Mouse (Mus musculus) kidney, postnatal 36 days (tissue): Measurements from ENCODE around the gene Cdc14a.

ENCODE experiments used
- DNase-seq, 2 experiments: peaks; one replicate each; pipeline ENCODE4 v3.0.0; 2021 to 2022; ENCODE audit warnings: mixed read lengths in 2 of 2

The Cdc14a gene

DNA sequence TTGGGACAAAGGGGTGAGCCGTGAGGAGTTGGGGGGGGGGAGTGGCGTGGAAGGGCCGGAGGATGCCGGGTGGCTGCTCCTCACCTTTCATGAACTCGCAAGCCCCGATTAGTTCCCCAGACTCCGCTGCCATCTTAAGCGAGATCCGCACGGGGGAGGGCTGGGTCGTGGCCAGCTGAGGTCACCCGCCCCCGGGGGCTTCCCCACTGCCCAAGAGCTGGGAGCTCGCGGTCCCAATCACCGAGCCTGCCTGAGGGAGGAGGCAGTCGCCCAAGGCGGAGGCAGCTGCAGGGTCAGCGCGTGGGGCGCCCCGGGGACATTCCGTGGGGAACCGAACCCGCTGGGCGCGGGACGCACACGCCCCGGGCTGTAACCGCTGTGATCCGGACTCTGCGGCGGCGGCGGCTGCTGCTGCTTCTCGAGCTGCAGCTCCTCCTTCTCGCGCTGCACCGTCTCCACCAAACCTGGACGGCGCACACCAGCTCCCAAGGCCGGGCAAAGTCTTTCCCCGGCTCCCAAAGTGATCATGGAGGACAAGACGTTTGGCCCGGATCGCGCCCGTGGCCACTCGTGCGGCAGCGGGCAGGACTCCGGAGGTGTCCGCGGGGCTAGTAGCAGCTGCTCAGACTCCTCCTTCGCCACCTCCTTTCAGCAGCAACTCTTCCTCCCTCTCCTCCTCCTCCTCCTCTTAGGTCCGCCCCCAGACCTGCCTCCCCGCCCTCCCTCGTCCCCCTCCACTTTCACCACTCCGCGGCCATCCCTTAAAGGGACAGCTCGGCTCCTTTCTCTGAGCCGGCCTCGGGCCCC, at the start of gene Cdc14a:
TSS of gene Cdc14a (minus strand) at position 680 of the 807 bp plus-strand sequence.
- DNase-seq = peak; percentile 85 to 88

- DNase-seq = no peak
Measured at GRCm38 (mm10) chr3:116465709-116466108, 41.9 kb upstream of the Cdc14a start.

GRCm38 (mm10) chr3:116464318-116464717, 40.5 kb upstream of the Cdc14a start:
- no peak for DNase-seq

DNA sequence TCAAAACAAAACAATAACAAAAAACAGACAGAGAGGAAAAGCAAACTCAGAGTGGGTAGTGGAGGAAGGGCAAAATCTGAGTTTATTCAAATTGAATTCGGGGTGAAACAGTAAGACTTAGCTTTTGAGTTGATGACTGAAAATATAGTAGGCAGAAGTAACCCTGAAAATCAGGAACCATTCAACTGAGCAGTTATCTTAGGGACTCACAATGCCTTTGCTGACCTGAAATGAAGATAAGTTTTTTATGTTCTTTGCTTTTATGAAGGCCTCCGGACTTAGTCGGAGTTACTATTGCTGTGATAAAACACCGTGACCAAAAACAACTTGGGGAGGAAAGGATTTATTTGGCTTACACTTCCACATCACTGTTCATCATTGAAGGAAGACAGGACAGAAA, 37.2 kb upstream of the Cdc14a start:
- no peak for DNase-seq

- no peak for DNase-seq
Measured at GRCm38 (mm10) chr3:116454529-116454928, 30.7 kb upstream of the Cdc14a start.

- no peak for DNase-seq
Measured at GRCm38 (mm10) chr3:116450741-116451140, 26.9 kb upstream of the Cdc14a start.

DNA sequence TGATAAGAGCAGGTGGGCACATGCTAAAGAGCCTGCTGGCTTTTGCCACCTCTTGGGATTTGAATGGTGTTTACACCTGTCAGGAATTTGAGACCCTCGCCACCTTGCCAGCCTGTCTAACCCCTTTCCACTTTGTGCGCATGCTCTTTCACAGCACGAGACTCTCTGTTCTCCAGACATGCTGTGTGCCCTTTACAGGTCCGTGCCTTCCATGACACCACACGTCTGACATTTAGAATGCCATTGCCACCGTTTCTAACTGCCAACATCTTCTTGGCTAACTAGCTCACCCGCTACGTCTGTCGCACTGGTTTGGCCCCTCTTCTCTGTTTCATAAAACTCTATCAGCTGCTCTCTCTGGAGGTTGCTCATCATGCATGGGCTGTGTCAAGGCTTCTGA, 20.5 kb upstream of the Cdc14a start:
- DNase-seq = no peak

GRCm38 (mm10) chr3:116442788-116443187, 19.0 kb upstream of the Cdc14a start:
- DNase-seq = no peak

- DNase-seq = no peak
Measured at GRCm38 (mm10) chr3:116441518-116442205, 17.8 kb upstream of the Cdc14a start.

DNA sequence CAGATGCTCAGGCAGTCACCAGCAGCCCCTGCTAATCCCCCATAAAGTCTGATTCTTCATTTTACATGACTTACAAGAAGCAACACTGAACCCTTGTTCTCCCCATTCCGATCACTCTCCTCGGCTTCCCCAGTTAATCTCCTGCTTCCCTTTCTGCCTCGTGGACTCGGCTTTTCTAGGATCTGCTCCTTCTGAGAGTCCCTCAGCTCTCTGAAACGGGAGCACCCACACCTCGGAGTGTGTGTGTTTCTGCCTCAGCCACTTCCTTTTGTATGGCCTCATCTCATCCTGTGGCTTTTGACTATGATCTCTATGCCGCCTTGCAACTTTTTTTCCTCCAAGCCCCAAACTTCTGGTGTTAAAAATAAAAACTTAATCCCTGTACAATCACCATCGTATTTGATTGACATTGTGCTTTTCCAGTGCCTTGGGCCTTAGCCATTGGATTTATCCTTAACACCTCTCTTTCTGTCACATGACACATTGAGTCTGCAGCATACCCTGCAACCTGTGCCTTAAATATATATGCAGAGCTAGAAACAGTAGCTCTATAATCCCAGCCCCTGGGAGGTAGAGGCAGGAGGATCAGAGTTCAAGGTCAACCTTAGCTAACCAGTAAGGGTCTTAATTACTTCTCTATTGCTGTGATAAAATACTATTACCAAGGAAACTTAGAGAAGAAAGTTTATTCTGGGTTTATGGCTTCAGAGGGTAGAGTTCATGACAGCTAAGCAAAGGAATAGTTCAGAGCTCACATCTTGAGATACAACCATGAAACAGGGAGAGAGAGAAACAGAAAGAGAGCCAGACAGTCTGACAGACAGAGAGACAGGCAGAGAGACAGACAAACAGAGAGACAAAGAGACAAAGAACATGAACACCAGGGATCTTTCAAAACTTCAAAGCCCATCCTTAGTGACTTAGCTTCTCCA, 16.5 kb upstream of the Cdc14a start:
- no peak for DNase-seq

GRCm38 (mm10) chr3:116436811-116437601, 13.2 kb upstream of the Cdc14a start:
- no peak for DNase-seq

DNA sequence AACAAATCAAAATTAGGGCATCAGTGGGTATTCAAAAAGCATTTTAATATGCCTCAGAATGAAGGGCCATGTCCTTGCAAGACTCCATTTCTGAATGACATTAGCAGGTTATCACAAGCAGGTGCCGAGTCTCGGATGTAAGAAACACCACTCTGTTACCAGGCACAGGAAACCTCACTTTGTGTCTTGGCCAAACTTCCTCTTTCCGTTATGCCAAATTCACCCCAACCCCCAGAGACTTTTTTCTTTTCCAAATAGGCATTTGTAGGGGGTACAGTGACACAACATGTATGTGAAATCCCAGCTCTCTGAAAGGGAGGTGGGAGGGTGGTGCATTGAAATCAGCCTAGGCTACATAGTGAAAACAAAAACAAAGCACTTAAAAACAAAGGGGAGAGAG, 12.3 kb upstream of the Cdc14a start:
- no peak for DNase-seq

DNA sequence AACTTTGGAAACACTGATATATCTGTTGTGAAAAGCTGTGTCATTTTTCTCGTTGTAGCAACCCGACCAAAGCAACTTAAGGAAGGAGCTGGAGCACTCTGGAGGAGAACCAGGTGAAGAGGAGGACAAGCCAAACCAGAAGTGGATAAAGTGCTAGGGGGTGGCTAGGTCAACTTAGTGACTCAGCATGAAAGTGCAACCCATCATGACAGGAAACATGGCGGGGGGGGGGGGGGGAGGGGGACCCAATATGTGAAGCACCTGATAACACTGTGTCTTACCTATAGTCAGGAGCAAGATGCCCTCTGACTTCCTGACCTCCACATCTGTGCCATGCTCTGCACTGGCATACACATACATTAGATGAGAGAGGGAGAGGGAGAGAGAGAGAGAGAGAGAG, 10.9 kb upstream of the Cdc14a start:
- no peak for DNase-seq

DNA sequence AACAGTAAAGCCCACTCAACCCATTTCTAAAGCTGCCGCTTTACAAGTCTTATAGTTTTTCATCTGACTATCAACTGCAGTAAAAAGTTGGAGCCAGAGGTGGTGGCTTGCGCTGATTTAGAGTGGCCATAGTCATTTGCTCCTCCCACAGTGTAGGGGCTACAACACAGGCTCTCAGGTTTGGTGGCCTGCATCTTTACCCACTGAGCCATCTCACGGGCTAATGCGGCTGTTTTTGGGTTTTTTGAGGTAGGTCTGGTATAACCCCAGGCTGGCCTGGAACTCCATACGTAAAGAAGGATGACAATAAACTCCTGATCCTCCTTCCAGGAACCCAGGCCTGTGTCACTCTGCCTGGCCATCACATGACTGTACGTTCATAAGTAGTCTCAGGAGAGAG, 2.1 kb upstream of the Cdc14a start:
- no peak for DNase-seq

DNA sequence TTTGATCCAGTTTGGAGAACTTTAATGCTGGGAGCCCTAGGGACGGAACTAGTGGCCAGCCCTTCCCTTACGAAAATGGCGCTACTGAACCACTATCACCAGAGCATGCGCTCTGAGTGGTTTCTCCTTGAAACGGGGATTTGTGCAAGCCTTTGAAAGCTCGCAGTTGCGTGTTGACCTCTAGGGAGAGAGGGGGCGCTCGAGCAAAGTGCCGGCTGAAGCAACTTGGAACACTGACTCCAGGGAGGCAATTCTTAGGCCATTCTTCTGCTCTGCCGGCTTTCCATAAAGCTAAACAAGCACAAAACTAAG, 1.1 kb upstream of the Cdc14a start:
- peak; percentile 92 to 93 for DNase-seq

GRCm38 (mm10) chr3:116424160-116424972, 534 bp upstream of the Cdc14a start:
- no peak for DNase-seq

GRCm38 (mm10) chr3:116422795-116423352, 958 bp downstream of the Cdc14a start:
- DNase-seq = peak; percentile 55 to 78

GRCm38 (mm10) chr3:116422074-116422473, 1.8 kb downstream of the Cdc14a start:
- DNase-seq = no peak

DNA sequence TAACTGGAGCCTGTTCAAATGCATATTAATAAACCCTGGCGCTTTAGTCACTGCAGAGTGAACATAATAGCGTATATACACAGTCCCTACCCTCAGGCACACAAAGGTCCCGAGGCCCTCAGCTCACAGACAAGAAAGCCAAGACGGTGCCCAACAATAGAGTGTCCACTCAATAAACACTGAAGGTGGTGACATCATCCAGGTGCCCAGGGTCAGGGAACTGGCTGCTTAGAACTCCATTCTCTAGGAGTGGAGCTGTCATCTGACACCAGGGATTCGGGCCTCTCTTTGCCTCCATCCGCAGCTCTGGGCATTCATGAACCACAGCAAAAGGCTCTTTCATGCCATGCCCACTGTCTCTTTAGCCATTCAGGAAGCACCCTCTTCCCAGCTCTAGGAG, 2.7 kb downstream of the Cdc14a start:
- no peak for DNase-seq

DNA sequence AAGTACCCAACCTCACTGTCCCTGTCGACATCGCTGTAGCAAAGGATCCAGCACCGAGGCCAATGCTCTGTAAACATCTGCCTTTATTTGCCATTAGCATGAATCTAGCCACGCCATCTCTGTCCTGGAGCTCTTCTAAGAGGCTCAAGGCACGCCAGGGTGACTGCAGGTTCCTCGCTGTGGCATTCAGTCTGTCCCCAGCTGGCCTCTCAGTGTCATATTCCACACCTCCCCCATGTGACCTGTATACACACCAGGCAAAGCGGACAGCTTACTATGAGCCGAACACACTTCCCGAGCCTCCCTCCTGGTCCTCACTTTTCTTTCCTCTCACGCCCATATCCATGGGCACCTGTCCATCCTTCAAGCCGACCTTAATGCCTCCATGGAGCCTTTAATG, 4.0 kb downstream of the Cdc14a start:
- DNase-seq = no peak

DNA sequence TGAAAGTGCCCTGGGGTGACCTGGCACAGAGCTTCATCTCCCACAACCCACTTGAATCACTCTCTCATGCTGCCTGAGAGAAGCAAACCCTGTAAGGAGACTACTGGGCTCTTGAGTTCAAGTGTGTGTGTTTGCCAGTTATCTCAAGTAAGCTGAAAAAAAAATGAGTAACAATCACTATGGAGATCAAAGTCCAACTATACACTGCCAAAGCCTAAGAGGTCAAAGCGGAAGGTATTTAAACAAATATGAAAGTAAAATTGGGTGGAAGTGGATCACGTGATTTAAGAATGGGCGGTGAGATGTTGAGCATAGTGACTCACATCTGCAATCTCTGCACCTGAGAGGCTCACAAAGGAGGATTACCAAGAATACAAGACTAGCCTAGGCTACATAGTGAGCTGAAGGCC, 9.4 kb downstream of the Cdc14a start:
- DNase-seq = no peak
